Mouse (Mus musculus) MEL (cell line): ENCODE data around the gene Stx6. TPM values are rescaled to one million over a fixed set of nuclear protein-coding genes. Genes with fewer than 3 reads are reported as not detected.
A peak's percentile ranks its signal among the peaks of the same experiment; 100 is the strongest.

ENCODE experiments used
- DNase-seq: peaks from one replicate; pipeline ENCODE4 v3.0.0; 2011; ENCODE audit warnings: low read depth, low spot score
- H3K27ac ChIP-seq: 2 replicates; pipeline ENCODE4 v1.5.1; 2012; ENCODE audit warnings: low read depth, mild to moderate bottlenecking, control low read depth, low read length, moderate library complexity; ENCODE audit not compliant: control insufficient read depth
- H3K27me3 ChIP-seq, 2 experiments: fragments of 150-350 bp in 1 of 2; sonication (generic) in 1 of 2; 2 replicates each; pipeline ENCODE4 v1.6.1; 2012; ENCODE audit warnings: low read length in 2 of 2, mild to moderate bottlenecking in 2 of 2, improper control_type of control experiment in 1 of 2, moderate library complexity in 1 of 2; ENCODE audit not compliant: insufficient read depth in 2 of 2, control insufficient read depth in 1 of 2
- H3K36me3 ChIP-seq, 2 experiments: 2 replicates each; pipeline ENCODE4 v1.6.1; 2012 to 2014; ENCODE audit warnings: low read length in 2 of 2, improper control_type of control experiment in 1 of 2, inconsistent platforms in 1 of 2, mild to moderate bottlenecking in 1 of 2; ENCODE audit not compliant: insufficient read depth in 2 of 2, control insufficient read depth in 1 of 2
- H3K4me1 ChIP-seq, 2 experiments: fragments of 150-350 bp in 1 of 2; sonication (generic) in 1 of 2; 2 replicates each; pipeline ENCODE4 v1.6.1; 2012; ENCODE audit warnings: low read length in 2 of 2, improper control_type of control experiment in 1 of 2, mild to moderate bottlenecking in 1 of 2; ENCODE audit not compliant: insufficient read depth in 2 of 2, control insufficient read depth in 1 of 2
- H3K4me3 ChIP-seq, 2 experiments: fragments of 150-350 bp in 1 of 2; sonication (generic) in 1 of 2; 2 replicates each; pipeline ENCODE4 v1.5.1; 2012; ENCODE audit warnings: low read depth in 2 of 2, low read length in 2 of 2, mild to moderate bottlenecking in 2 of 2, moderate library complexity in 2 of 2, control low read depth in 1 of 2, improper control_type of control experiment in 1 of 2; ENCODE audit not compliant: control insufficient read depth in 1 of 2, insufficient read depth in 1 of 2
- H3K79me2 ChIP-seq: 2 replicates; pipeline ENCODE4 v1.6.1; 2012; ENCODE audit warnings: mild to moderate bottlenecking, low read length, moderate library complexity; ENCODE audit not compliant: control insufficient read depth, poor library complexity, insufficient read depth
- H3K9ac ChIP-seq: 2 replicates; pipeline ENCODE4 v1.6.1; 2012; ENCODE audit warnings: low read depth, mild to moderate bottlenecking, control low read depth, low read length, moderate library complexity; ENCODE audit not compliant: control insufficient read depth, poor library complexity, severe bottlenecking
- H3K9me3 ChIP-seq: fragments of 150-350 bp; sonication (generic); replicated peaks from 2 replicates; pipeline ENCODE4 v1.6.1; 2012; ENCODE audit warnings: mild to moderate bottlenecking, low read length, improper control_type of control experiment, moderate library complexity; ENCODE audit not compliant: insufficient read depth
- BHLHE40 ChIP-seq: IDR thresholded peaks from 2 replicates; pipeline ENCODE4 v1.6.1; 2012; ENCODE audit warnings: low read depth, mild to moderate bottlenecking, inconsistent platforms, low read length, improper control_type of control experiment, borderline replicate concordance
- CHD1 ChIP-seq: IDR thresholded peaks from 2 replicates; pipeline ENCODE4 v1.6.1; 2012; ENCODE audit warnings: low read depth, mild to moderate bottlenecking, inconsistent platforms, low read length, improper control_type of control experiment
- CHD2 ChIP-seq: IDR thresholded peaks from 2 replicates; pipeline ENCODE4 v1.6.1; 2011; ENCODE audit warnings: low read length, improper control_type of control experiment
- CTCF ChIP-seq, 3 experiments: IDR thresholded peaks in 2 of 3; conservative IDR thresholded peaks in 1 of 3; 2 replicates each; pipeline ENCODE4 v1.5.1; 2011 to 2012; ENCODE audit warnings: low read length in 3 of 3, low read depth in 2 of 3, mild to moderate bottlenecking in 2 of 3, improper control_type of control experiment in 1 of 3, inconsistent platforms in 1 of 3, mixed read lengths in 1 of 3, moderate library complexity in 1 of 3; ENCODE audit not compliant: control insufficient read depth in 1 of 3, insufficient read depth in 1 of 3, poor library complexity in 1 of 3, severe bottlenecking in 1 of 3
- ELF1 ChIP-seq: IDR thresholded peaks from 2 replicates; pipeline ENCODE4 v1.6.1; 2014; ENCODE audit warnings: low read depth, mild to moderate bottlenecking, inconsistent platforms, low read length, improper control_type of control experiment, moderate library complexity
- EP300 ChIP-seq, 2 experiments: IDR thresholded peaks; 2 replicates each; pipeline ENCODE4 v1.6.1; 2011; ENCODE audit warnings: improper control_type of control experiment in 2 of 2, low read length in 2 of 2, low read depth in 1 of 2, mild to moderate bottlenecking in 1 of 2
- JUND ChIP-seq: IDR thresholded peaks from 2 replicates; pipeline ENCODE4 v1.6.1; 2011; ENCODE audit warnings: low read depth, mild to moderate bottlenecking, improper control_type of control experiment, low read length
- KAT2A ChIP-seq: conservative IDR thresholded peaks from 2 replicates; pipeline ENCODE4 v1.6.1; 2012; ENCODE audit warnings: low read depth, low read length, improper control_type of control experiment, inconsistent platforms
- MAX ChIP-seq: IDR thresholded peaks from 2 replicates; pipeline ENCODE4 v1.6.1; 2011; ENCODE audit warnings: low read length, improper control_type of control experiment
- MXI1 ChIP-seq: IDR thresholded peaks from 2 replicates; pipeline ENCODE4 v1.6.1; 2011; ENCODE audit warnings: mild to moderate bottlenecking, low read depth, low read length, improper control_type of control experiment
- MYC ChIP-seq: IDR thresholded peaks from 2 replicates; pipeline ENCODE4 v1.6.1; 2011; ENCODE audit warnings: low read depth, mild to moderate bottlenecking, low read length, improper control_type of control experiment, moderate library complexity
- RAD21 ChIP-seq: IDR thresholded peaks from 2 replicates; pipeline ENCODE4 v1.6.1; 2011; ENCODE audit warnings: mild to moderate bottlenecking, low read depth, low read length, improper control_type of control experiment
- SIN3A ChIP-seq: IDR thresholded peaks from 2 replicates; pipeline ENCODE4 v1.6.1; 2012; ENCODE audit warnings: low read length, improper control_type of control experiment, inconsistent platforms
- SMC3 ChIP-seq: IDR thresholded peaks from 2 replicates; pipeline ENCODE4 v1.6.1; 2011; ENCODE audit warnings: low read depth, low read length, improper control_type of control experiment
- TAL1 ChIP-seq: IDR thresholded peaks from 2 replicates; pipeline ENCODE4 v1.6.1; 2012; ENCODE audit warnings: mild to moderate bottlenecking, inconsistent platforms, low read length, moderate library complexity, mixed read lengths
- TBP ChIP-seq: IDR thresholded peaks from 2 replicates; pipeline ENCODE4 v1.8.0; 2011; ENCODE audit warnings: low read depth, low read length, improper control_type of control experiment
- TCF12 ChIP-seq: IDR thresholded peaks from 2 replicates; pipeline ENCODE4 v1.6.1; 2014; ENCODE audit warnings: low read depth, mild to moderate bottlenecking, inconsistent platforms, low read length, improper control_type of control experiment, moderate library complexity
- UBTF ChIP-seq: IDR thresholded peaks from 2 replicates; pipeline ENCODE4 v1.6.1; 2012; ENCODE audit warnings: low read depth, mild to moderate bottlenecking, inconsistent platforms, low read length, improper control_type of control experiment, moderate library complexity, borderline replicate concordance; ENCODE audit not compliant: insufficient read depth
- USF1 ChIP-seq: IDR thresholded peaks from 2 replicates; pipeline ENCODE4 v1.6.1; 2014; ENCODE audit warnings: low read depth, mild to moderate bottlenecking, inconsistent platforms, low read length, improper control_type of control experiment, moderate library complexity
- USF2 ChIP-seq, 2 experiments: IDR thresholded peaks; 2 replicates each; pipeline ENCODE4 v1.6.1; 2011 to 2012; ENCODE audit warnings: improper control_type of control experiment in 2 of 2, low read length in 2 of 2, borderline replicate concordance in 1 of 2, inconsistent platforms in 1 of 2, low read depth in 1 of 2, mild to moderate bottlenecking in 1 of 2; ENCODE audit not compliant: insufficient read depth in 1 of 2
- ZC3H11A ChIP-seq: IDR thresholded peaks from 2 replicates; pipeline ENCODE4 v1.6.1; 2012; ENCODE audit warnings: low read depth, mild to moderate bottlenecking, inconsistent platforms, low read length, improper control_type of control experiment
- ZKSCAN1 ChIP-seq: IDR thresholded peaks from 2 replicates; pipeline ENCODE4 v1.6.1; 2012; ENCODE audit warnings: low read depth, mild to moderate bottlenecking, inconsistent platforms, low read length, improper control_type of control experiment, moderate library complexity
- ZMIZ1 ChIP-seq: IDR thresholded peaks from 2 replicates; pipeline ENCODE4 v1.6.1; 2012; ENCODE audit warnings: low read depth, mild to moderate bottlenecking, inconsistent platforms, low read length, improper control_type of control experiment, moderate library complexity
- ZNF384 ChIP-seq: IDR thresholded peaks from 2 replicates; pipeline ENCODE4 v1.6.1; 2012; ENCODE audit warnings: low read depth, mild to moderate bottlenecking, inconsistent platforms, low read length, improper control_type of control experiment
- polyA plus RNA-seq, 2 experiments: library from polyadenylated mRNA; stranded (reverse) in 1 of 2; unstranded in 1 of 2; fragments of >175 nt in 1 of 2; fragments of >200 nt in 1 of 2; gene quantifications; 2 replicates each; pipeline versions ENCODE4 v1.2.1 to v1.2.4; 2012; ENCODE audit warnings: low replicate concordance in 2 of 2, low read depth in 1 of 2; ENCODE audit not compliant: insufficient read length in 2 of 2, insufficient read depth in 1 of 2, missing spikeins in 1 of 2
- total RNA-seq: library from RNA; depleted of rRNA; stranded (reverse); fragments of 300-350 nt; gene quantifications from 2 replicates; pipeline ENCODE4 v1.2.3, GENCODE M21; 2012

Stx6 gene
- total and polyA plus RNA-seq, 3 experiments: 18.1 to 38.4 TPM; not detected in 1

DNA sequence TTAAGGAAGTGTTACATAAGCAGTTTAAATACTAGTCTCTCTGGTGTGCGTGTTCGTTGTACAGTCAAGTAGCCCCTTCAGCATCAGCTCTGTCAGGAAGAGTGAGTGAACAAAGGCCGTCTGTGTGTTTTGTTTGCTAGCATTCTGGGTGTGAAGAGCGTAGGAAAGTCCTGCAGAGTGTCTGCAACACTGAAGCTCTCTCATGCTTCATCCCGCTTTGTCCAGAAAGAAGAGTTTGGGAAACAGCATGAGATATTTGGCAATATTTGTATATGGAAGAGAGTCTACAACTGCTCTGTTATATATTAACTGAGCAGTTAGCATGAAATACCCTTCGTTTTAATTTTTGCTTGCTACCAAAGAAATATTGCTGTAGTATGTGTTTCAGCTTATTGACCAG is 41.0 kb downstream of the Stx6 start:
- H3K9ac ChIP-seq: no peak overlapping the region
- no peak for DNase-seq
- peaks cover 3 to 17% of the 10 kb centered on the region in 2 experiments for H3K36me3 ChIP-seq
- peaks cover 5 to 16% of the 10 kb centered on the region in 2 experiments for H3K4me1 ChIP-seq
- TF ChIP-seq RAD21: no peak
- no peak for TF ChIP-seq KAT2A
- no peak for TF ChIP-seq ZNF384
- no peak for TF ChIP-seq CHD2
- no peak for TF ChIP-seq BHLHE40
- no peak for TF ChIP-seq TBP
- H3K27ac ChIP-seq: no peak overlapping the region
- no peaks in the 10 kb centered on the region for H3K27me3 ChIP-seq
- H3K9me3 ChIP-seq: no peaks in the 10 kb centered on the region
- no peak overlapping the region for H3K4me3 ChIP-seq
- H3K79me2 ChIP-seq: no peaks in the 10 kb centered on the region

DNA sequence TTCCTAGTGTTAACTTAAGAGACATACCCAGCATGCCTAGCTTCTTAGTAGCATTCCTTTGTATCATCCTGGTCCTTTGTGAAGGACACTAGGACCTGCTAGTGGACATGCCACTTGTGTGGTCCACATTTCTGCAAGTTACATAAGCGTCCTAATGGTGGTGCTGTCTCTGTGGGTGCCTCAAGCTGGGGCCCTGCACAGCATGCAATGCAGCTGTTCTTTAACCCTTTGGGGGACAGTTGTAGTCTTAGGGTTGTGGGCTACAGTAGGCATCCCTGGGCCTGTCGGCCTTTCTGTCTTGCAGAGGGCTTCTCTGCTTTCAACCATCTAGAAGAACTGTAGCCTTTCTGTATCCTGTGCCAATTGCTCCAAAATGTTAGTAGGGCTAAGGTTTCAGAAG is 42.5 kb downstream of the Stx6 start:
- no peak overlapping the region for H3K9ac ChIP-seq
- TF ChIP-seq KAT2A (no peak), MXI1 (no peak; the same call in 1 of the 2 replicates), TCF12 (no peak), ZKSCAN1 (no peak), TAL1 (no peak), MYC (no peak), SMC3 (no peak)
- TF ChIP-seq, all 39 proteins: peak for 0
- Histone ChIP-seq H3K27ac (peak overlapping the region; percentile 83), H3K79me2 (no peaks in the 10 kb centered on the region), H3K9me3 (no peaks in the 10 kb centered on the region), H3K27me3 (no peaks in the 10 kb centered on the region), H3K4me3 (no peak overlapping the region), H3K36me3 (peaks cover 3 to 17% of the 10 kb centered on the region in 2 experiments), H3K4me1 (peaks cover 5 to 16% of the 10 kb centered on the region in 2 experiments)
- DNase-seq: no peak

DNA sequence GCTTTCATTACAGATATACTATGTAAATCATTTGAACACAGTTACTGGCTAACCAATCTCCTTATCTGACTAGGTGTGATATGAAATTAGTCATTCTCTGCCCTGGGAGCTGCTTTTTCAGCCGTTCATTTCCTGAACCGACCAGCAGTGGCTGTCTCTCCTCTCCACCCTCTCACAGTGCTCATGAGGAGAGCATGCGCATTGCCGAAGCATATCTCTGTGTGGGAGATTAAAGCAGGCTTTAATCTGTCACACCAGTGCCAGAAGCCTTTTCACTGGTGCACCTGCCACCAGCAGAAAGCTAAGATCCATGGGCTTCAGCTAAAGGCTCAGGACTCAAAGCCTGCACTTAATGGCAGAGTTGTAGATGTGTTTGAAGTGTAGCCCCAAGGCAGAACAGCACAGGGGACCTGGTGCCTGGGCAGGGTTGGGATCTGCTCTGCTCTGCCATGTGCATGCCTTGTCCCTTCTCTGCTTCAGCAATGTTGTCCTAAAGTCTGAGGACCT is 42.9 kb downstream of the Stx6 start:
- Histone ChIP-seq H3K9me3 (no peaks in the 10 kb centered on the region), H3K9ac (peak overlapping the region; percentile 21), H3K4me1 (peaks cover 5 to 16% of the 10 kb centered on the region in 2 experiments), H3K27ac (peak overlapping the region; percentile 83), H3K79me2 (no peaks in the 10 kb centered on the region), H3K27me3 (no peaks in the 10 kb centered on the region), H3K4me3 (no peak overlapping the region), H3K36me3 (peaks cover 3 to 17% of the 10 kb centered on the region in 2 experiments)
- DNase-seq: peak; percentile 94
- TF ChIP-seq SIN3A (peak; percentile 51), USF1 (no peak), ZC3H11A (no peak), ZMIZ1 (no peak), CHD1 (no peak), UBTF (no peak), KAT2A (no peak; the same call in 1 of the 2 replicates), EP300 (IDR thresholded peaks at IDR 0.05; ENCODE audit: low read depth in 1 of 2, low read length in 2 of 2) (peak; percentile 81 to 87), TAL1 (peak; percentile 41), ZKSCAN1 (no peak), ELF1 (peak; percentile 62; the same call in 1 of the 2 replicates), JUND (peak; percentile 50; the same call in 1 of the 2 replicates), ZNF384 (no peak), CTCF (IDR thresholded peaks at IDR 0.05 in 2 of 3, conservative IDR thresholded peaks at IDR 0.05 in 1 of 3; ENCODE audit: control insufficient read depth in 1 of 3, insufficient read depth in 1 of 3, low read depth in 2 of 3, low read length in 3 of 3, poor library complexity in 1 of 3, severe bottlenecking in 1 of 3) (no peak; a peak in 1 of 6 replicates), BHLHE40 (0 out of 2 replicates have a peak, but pooled peaks have one; percentile 50), USF2 (IDR thresholded peaks at IDR 0.05; ENCODE audit: borderline replicate concordance in 1 of 2, insufficient read depth in 1 of 2, low read depth in 1 of 2, low read length in 2 of 2) (no peak), MYC (peak; percentile 67; the same call in 1 of the 2 replicates), MAX (peak; percentile 51), MXI1 (peak; percentile 77), TCF12 (peak; percentile 72)
